Mouse (Mus musculus) CH12.LX (cell line): Measurements from ENCODE around the gene Cdk14. TPM values are rescaled to one million over a fixed set of nuclear protein-coding genes. Genes with fewer than 3 reads are reported as not detected.

Source experiments
- DNase-seq: peaks from one replicate; pipeline ENCODE4 v3.0.0-alpha.2; 2013; ENCODE audit errors: extremely low read depth
- H3K27ac ChIP-seq: 2 replicates; pipeline ENCODE4 v1.5.1; 2012; ENCODE audit warnings: low read depth, mild to moderate bottlenecking, control low read depth, moderate library complexity; ENCODE audit not compliant: insufficient read depth
- H3K27me3 ChIP-seq: replicated peaks from 2 replicates; pipeline ENCODE3; 2012; ENCODE audit warnings: inconsistent platforms
- H3K36me3 ChIP-seq, 2 experiments: replicated peaks in 1 of 2; 2 replicates each; pipeline versions ENCODE3 to v1.6.1; 2012; ENCODE audit warnings: inconsistent platforms in 1 of 2, low read length in 1 of 2, mild to moderate bottlenecking in 1 of 2, mixed read lengths in 1 of 2, moderate library complexity in 1 of 2; ENCODE audit not compliant: control insufficient read depth in 1 of 2, insufficient read depth in 1 of 2
- H3K4me1 ChIP-seq, 2 experiments: 2 replicates each; pipeline ENCODE4 v1.6.1; 2012; ENCODE audit warnings: inconsistent platforms in 1 of 2, moderate library complexity in 1 of 2; ENCODE audit not compliant: insufficient read depth in 2 of 2, control insufficient read depth in 1 of 2
- H3K4me2 ChIP-seq: 2 replicates; pipeline ENCODE4 v1.6.1; 2012; ENCODE audit warnings: low read depth, mild to moderate bottlenecking, control low read depth; ENCODE audit not compliant: poor library complexity, insufficient read depth, severe bottlenecking
- H3K4me3 ChIP-seq, 3 experiments: fragments of 150-350 bp in 1 of 3; sonication (generic) in 1 of 3; replicated peaks in 1 of 3; 2 replicates each; pipeline versions ENCODE3 to v1.5.1; 2011 to 2012; ENCODE audit warnings: low read depth in 2 of 3, low read length in 2 of 3, mild to moderate bottlenecking in 2 of 3, moderate library complexity in 2 of 3, control low read depth in 1 of 3, improper control_type of control experiment in 1 of 3, inconsistent platforms in 1 of 3, mixed read lengths in 1 of 3; ENCODE audit not compliant: poor library complexity in 1 of 3
- H3K79me2 ChIP-seq: replicated peaks from 2 replicates; pipeline ENCODE4 v1.6.1; 2012; ENCODE audit warnings: mild to moderate bottlenecking, moderate library complexity; ENCODE audit not compliant: control insufficient read depth, poor library complexity, insufficient read depth, severe bottlenecking; ENCODE audit errors: extremely low read depth
- H3K9ac ChIP-seq: 2 replicates; pipeline ENCODE4 v1.6.1; 2012; ENCODE audit warnings: low read depth, mild to moderate bottlenecking, control low read depth, moderate library complexity; ENCODE audit not compliant: insufficient read depth
- H3K9me3 ChIP-seq: replicated peaks from 2 replicates; pipeline ENCODE3; 2012; ENCODE audit warnings: low read length, inconsistent platforms, mixed read lengths
- BHLHE40 ChIP-seq: IDR thresholded peaks from 2 replicates; pipeline ENCODE4 v1.6.1; 2011; ENCODE audit warnings: mild to moderate bottlenecking, low read depth, low read length, improper control_type of control experiment
- CHD1 ChIP-seq: IDR thresholded peaks from 2 replicates; pipeline ENCODE4 v1.6.1; 2012; ENCODE audit warnings: low read depth, low read length, improper control_type of control experiment, inconsistent platforms
- CHD2 ChIP-seq: IDR thresholded peaks from 2 replicates; pipeline ENCODE4 v1.6.1; 2011; ENCODE audit warnings: low read length, improper control_type of control experiment
- ELF1 ChIP-seq: IDR thresholded peaks from 2 replicates; pipeline ENCODE4 v1.6.1; 2014; ENCODE audit warnings: low read depth, mild to moderate bottlenecking, inconsistent platforms, low read length, improper control_type of control experiment
- EP300 ChIP-seq: IDR thresholded peaks from 2 replicates; pipeline ENCODE4 v1.6.1; 2011; ENCODE audit warnings: low read length, improper control_type of control experiment
- GABPA ChIP-seq: IDR thresholded peaks from 2 replicates; pipeline ENCODE4 v1.6.1; 2012; ENCODE audit warnings: low read depth, low read length, improper control_type of control experiment, inconsistent platforms; ENCODE audit not compliant: insufficient replicate concordance
- HCFC1 ChIP-seq: IDR thresholded peaks from 2 replicates; pipeline ENCODE4 v1.6.1; 2012; ENCODE audit warnings: low read depth, mild to moderate bottlenecking, inconsistent platforms, low read length, improper control_type of control experiment
- IRF4 ChIP-seq: IDR thresholded peaks from 2 replicates; pipeline ENCODE4 v1.6.1; 2014; ENCODE audit warnings: low read depth, mild to moderate bottlenecking, inconsistent platforms, low read length, improper control_type of control experiment
- JUND ChIP-seq: conservative IDR thresholded peaks from 2 replicates; pipeline ENCODE4 v1.6.1; 2011; ENCODE audit warnings: low read depth, low read length, improper control_type of control experiment
- KAT2A ChIP-seq: IDR thresholded peaks from 2 replicates; pipeline ENCODE4 v1.6.1; 2012; ENCODE audit warnings: low read length, improper control_type of control experiment, inconsistent platforms; ENCODE audit not compliant: insufficient replicate concordance
- MEF2A ChIP-seq: IDR thresholded peaks from 2 replicates; pipeline ENCODE4 v1.6.1; 2014; ENCODE audit warnings: low read depth, mild to moderate bottlenecking, inconsistent platforms, low read length, improper control_type of control experiment, borderline replicate concordance
- MXI1 ChIP-seq: IDR thresholded peaks from 2 replicates; pipeline ENCODE4 v1.6.1; 2011; ENCODE audit warnings: mild to moderate bottlenecking, low read depth, low read length, improper control_type of control experiment
- MYC ChIP-seq: IDR thresholded peaks from 2 replicates; pipeline ENCODE4 v1.6.1; 2011; ENCODE audit warnings: low read depth, mild to moderate bottlenecking, improper control_type of control experiment, low read length
- POLR2AphosphoS2 ChIP-seq: IDR thresholded peaks from 2 replicates; pipeline ENCODE4 v1.6.1; 2011; ENCODE audit warnings: low read depth, low read length, improper control_type of control experiment
- RAD21 ChIP-seq: IDR thresholded peaks from 2 replicates; pipeline ENCODE4 v1.6.1; 2011; ENCODE audit warnings: low read depth, mild to moderate bottlenecking, low read length, improper control_type of control experiment, moderate library complexity
- RCOR1 ChIP-seq: conservative IDR thresholded peaks from 2 replicates; pipeline ENCODE4 v1.6.1; 2012; ENCODE audit warnings: low read depth, mild to moderate bottlenecking, inconsistent platforms, low read length, improper control_type of control experiment
- SIN3A ChIP-seq: IDR thresholded peaks from 2 replicates; pipeline ENCODE4 v1.6.1; 2012; ENCODE audit warnings: low read length, improper control_type of control experiment, inconsistent platforms
- SMC3 ChIP-seq: IDR thresholded peaks from 2 replicates; pipeline ENCODE4 v1.6.1; 2011; ENCODE audit warnings: low read depth, low read length, improper control_type of control experiment
- UBTF ChIP-seq: IDR thresholded peaks from 2 replicates; pipeline ENCODE4 v1.6.1; 2012; ENCODE audit warnings: low read depth, mild to moderate bottlenecking, inconsistent platforms, low read length, improper control_type of control experiment, moderate library complexity
- ZC3H11A ChIP-seq: IDR thresholded peaks from 2 replicates; pipeline ENCODE4 v1.6.1; 2012; ENCODE audit warnings: low read depth, mild to moderate bottlenecking, inconsistent platforms, low read length, improper control_type of control experiment
- ZKSCAN1 ChIP-seq: IDR thresholded peaks from 2 replicates; pipeline ENCODE4 v1.6.1; 2012; ENCODE audit warnings: low read depth, inconsistent platforms, low read length, improper control_type of control experiment, borderline replicate concordance
- ZNF384 ChIP-seq: IDR thresholded peaks from 2 replicates; pipeline ENCODE4 v1.6.1; 2012; ENCODE audit warnings: low read depth, low read length, improper control_type of control experiment, inconsistent platforms
- dilution Hi-C: fragments of 300-500 bp; cut with MboI; formaldehyde crosslinking; loops from 2 replicates; pipeline ENCODE4 v1.14.3; 2020; ENCODE audit warnings: low sequenced_read_pairs; ENCODE audit not compliant: extremely low pct_unique_long_range_greater_than_20kb, extremely low pct_ligation_motif_present
- in situ Hi-C: fragments of 300-500 bp; cut with MboI; formaldehyde crosslinking; loops from 3 replicates; pipeline ENCODE4 v1.14.3; 2019; ENCODE audit warnings: low sequenced_read_pairs, low pct_ligation_motif_present, low pct_unique_long_range_greater_than_20kb, mixed read lengths
- polyA plus RNA-seq: library from polyadenylated mRNA; unstranded; fragments of >175 nt; gene quantifications from 2 replicates; pipeline ENCODE4 v1.2.1, GENCODE M21; 2012; ENCODE audit warnings: low read depth; ENCODE audit not compliant: insufficient read length
- total RNA-seq, 2 experiments: library from RNA; depleted of rRNA; stranded (reverse); fragments of 300-350 nt in 1 of 2; fragments of >200 nt in 1 of 2; gene quantifications; 2 replicates each; pipeline ENCODE4 v1.2.3; 2012 to 2014

Cdk14 gene
- total and polyA plus RNA-seq, 3 experiments, result 3.7 to 12.0 (median 8.9) TPM

DNA sequence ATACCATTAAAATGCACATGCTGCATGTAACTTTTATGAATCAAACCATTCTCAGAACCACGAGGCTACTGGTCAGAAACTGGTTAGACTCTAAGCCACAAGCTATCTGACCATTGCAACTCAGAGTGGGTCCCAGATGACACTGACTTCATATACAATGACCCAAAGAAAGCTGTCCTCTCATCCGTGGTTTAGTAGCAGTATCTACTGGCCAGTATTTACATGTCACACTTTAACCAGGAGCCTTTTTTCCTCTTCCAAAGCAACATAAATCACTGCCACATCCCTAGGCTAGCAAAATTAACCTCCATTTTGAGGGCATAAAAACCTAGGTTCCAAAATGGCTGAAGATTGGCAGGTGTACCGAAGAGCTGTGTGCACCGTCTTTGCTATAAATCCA, 533.0 kb downstream of the Cdk14 start:
- Histone ChIP-seq H3K9ac (no peak overlapping the region), H3K4me3 (no peak overlapping the region), H3K27ac (no peak overlapping the region), H3K79me2 (no peaks in the 10 kb centered on the region), H3K27me3 (no peaks in the 10 kb centered on the region), H3K4me1 (peaks cover 0 to 4% of the 10 kb centered on the region in 2 experiments; a peak in 1 of 4 replicates), H3K9me3 (no peaks in the 10 kb centered on the region), H3K36me3 (peaks cover 0 to 6% of the 10 kb centered on the region in 2 experiments), H3K4me2 (no peak overlapping the region)
- in situ Hi-C loops, result no loop called here
- TF ChIP-seq CHD2 (no peak), ZNF384 (no peak), MXI1 (no peak), RCOR1 (no peak), UBTF (no peak), HCFC1 (no peak)
- no peak for DNase-seq
- dilution Hi-C loops, result no loop called here

DNA sequence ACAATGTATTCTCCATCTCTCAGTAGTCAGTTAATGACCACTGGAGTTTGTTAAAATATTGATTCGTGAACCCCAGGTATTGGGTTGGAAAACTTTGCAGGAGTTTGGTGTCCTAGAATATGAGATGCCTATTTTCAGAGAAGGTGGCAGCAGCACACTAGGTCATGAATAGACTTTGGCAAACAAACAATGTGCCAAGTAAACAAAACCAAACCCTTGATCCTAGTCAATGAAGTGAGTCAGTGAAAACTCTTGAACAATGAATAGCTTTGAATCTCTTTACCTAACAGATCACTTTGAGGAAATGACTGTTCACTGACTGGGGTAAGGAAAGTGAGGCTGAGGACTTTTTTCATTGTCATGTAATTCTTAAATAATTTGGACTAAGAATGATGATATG, 537.3 kb downstream of the Cdk14 start:
- in situ Hi-C loops (no loop called here), dilution Hi-C loops (no loop called here)

GRCm38 (mm10) chr5:4880331-4880730, 539.8 kb downstream of the Cdk14 start:
- no peak overlapping the region for H3K9ac ChIP-seq
- H3K9me3 ChIP-seq, result peaks cover 3% of the 10 kb centered on the region
- H3K27me3 ChIP-seq, result no peaks in the 10 kb centered on the region
- H3K4me2 ChIP-seq, result no peak overlapping the region
- no peaks in the 10 kb centered on the region for H3K79me2 ChIP-seq
- H3K36me3 ChIP-seq, result peaks cover 0 to 6% of the 10 kb centered on the region in 2 experiments
- in situ Hi-C loops (no loop called here), dilution Hi-C loops (no loop called here)
- peaks cover 0 to 4% of the 10 kb centered on the region in 2 experiments; a peak in 1 of 4 replicates for H3K4me1 ChIP-seq
- H3K27ac ChIP-seq, result no peak overlapping the region
- no peak for DNase-seq
- no peak for TF ChIP-seq MYC
- TF ChIP-seq, all 38 proteins: peak for 0
- no peak overlapping the region for H3K4me3 ChIP-seq

More for the DNA sequence above, 537.3 kb downstream of the Cdk14 start:
- Histone ChIP-seq H3K79me2 (no peaks in the 10 kb centered on the region), H3K36me3 (peaks cover 0 to 6% of the 10 kb centered on the region in 2 experiments), H3K9me3 (peaks cover 3% of the 10 kb centered on the region), H3K4me3 (no peak overlapping the region), H3K27me3 (no peaks in the 10 kb centered on the region), H3K4me2 (no peak overlapping the region), H3K4me1 (peaks cover 0 to 4% of the 10 kb centered on the region in 2 experiments; a peak in 1 of 4 replicates), H3K27ac (no peak overlapping the region), H3K9ac (no peak overlapping the region)
- DNase-seq, result no peak
- TF ChIP-seq GABPA (no peak), JUND (no peak), MEF2A (no peak), SMC3 (no peak), ELF1 (no peak), BHLHE40 (no peak), CHD1 (no peak), UBTF (no peak), MYC (no peak), ZKSCAN1 (no peak), IRF4 (no peak), KAT2A (no peak), SIN3A (no peak), EP300 (no peak), POLR2AphosphoS2 (no peak), MXI1 (no peak), ZC3H11A (no peak), RAD21 (no peak), CHD2 (no peak)
